Mouse (Mus musculus) stomach, embryonic 16.5 days (tissue): Measurements from ENCODE around the gene Edem2. TPM values are rescaled to one million over a fixed set of nuclear protein-coding genes. Genes with fewer than 3 reads are reported as not detected.
"Not testable (repeated sequence)": the region's sequence is repeated elsewhere in the genome, so short reads cannot be mapped to it uniquely, and the experiment has no call there.

ENCODE experiments used
- ATAC-seq: fragments of 200-750 bp; cut with Nextera tagmentation; 2 replicates; pipeline ENCODE4 v1.8.0; 2017; ENCODE audit warnings: moderate number of reproducible peaks, moderate TSS enrichment; ENCODE audit not compliant: insufficient read depth, low FRiP score
- H3K27ac ChIP-seq: fragments of 300-500 bp; sonication (generic); 2 replicates; pipeline ENCODE4 v1.5.1; 2014; ENCODE audit warnings: low read length
- H3K27me3 ChIP-seq: fragments of 300-500 bp; sonication (generic); 2 replicates; pipeline ENCODE4 v1.6.1; 2014; ENCODE audit warnings: low read length, control low read depth, mixed read lengths; ENCODE audit not compliant: control insufficient read depth, insufficient read depth
- H3K36me3 ChIP-seq: fragments of 300-500 bp; sonication (generic); 2 replicates; pipeline ENCODE4 v1.6.1; 2014; ENCODE audit warnings: low read length; ENCODE audit not compliant: control insufficient read depth, insufficient read depth
- H3K4me1 ChIP-seq: fragments of 300-500 bp; sonication (generic); 2 replicates; pipeline ENCODE4 v1.6.1; 2014; ENCODE audit warnings: low read length, control low read depth, mixed read lengths; ENCODE audit not compliant: control insufficient read depth, insufficient read depth
- H3K4me2 ChIP-seq: fragments of 300-500 bp; sonication (generic); 2 replicates; pipeline ENCODE4 v1.6.1; 2014; ENCODE audit warnings: low read depth, low read length, mixed read lengths
- H3K4me3 ChIP-seq: fragments of 300-500 bp; sonication (generic); replicated peaks from 2 replicates; pipeline ENCODE4 v1.5.1; 2014; ENCODE audit warnings: mild to moderate bottlenecking, low read length
- H3K9ac ChIP-seq: fragments of 300-500 bp; sonication (generic); 2 replicates; pipeline ENCODE4 v1.6.1; 2014; ENCODE audit warnings: low read length
- H3K9me3 ChIP-seq: fragments of 300-500 bp; sonication (generic); replicated peaks from 2 replicates; pipeline ENCODE4 v1.6.1; 2016; ENCODE audit warnings: low read length, control low read depth; ENCODE audit not compliant: control insufficient read depth
- WGBS: fragments of 180-500 bp; shearing (Covaris S2); extraction: QIAGEN DNeasy Blood & Tissue Kit; methylation state at CpG from one replicate; pipeline ENCODE4 v1.1.7; 2014; 5-methylcytosine and 5-hydroxymethylcytosine counted together
- polyA plus RNA-seq: library from polyadenylated mRNA; unstranded; fragments of >200 nt; fragmentation: Nextera tagmentation; extraction: Ambion mirVana; gene quantifications from 2 replicates; pipeline ENCODE4 v1.2.1, GENCODE M21; 2015

Edem2 gene
- polyA plus RNA-seq, 1 experiment from 2014 or later = 114 TPM

DNA sequence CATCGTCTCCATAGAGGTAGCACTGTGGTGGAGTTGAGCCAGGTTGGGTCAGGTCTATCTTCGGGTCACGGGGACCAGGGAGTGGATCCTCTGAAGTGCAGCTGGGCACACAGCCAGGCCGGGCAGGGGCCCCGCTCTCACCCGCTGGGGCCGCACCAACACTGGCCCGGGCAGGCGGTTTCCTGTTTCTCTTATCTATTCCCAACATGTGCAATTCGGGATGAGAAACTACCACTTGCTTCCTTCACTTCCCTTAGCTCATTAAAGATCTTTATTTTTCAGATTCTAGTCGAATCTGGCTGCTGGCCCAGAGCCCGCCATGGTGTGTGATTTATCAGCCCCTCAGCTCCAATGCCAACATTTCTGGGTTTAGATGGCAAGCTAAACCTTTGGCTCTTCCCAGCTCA lies 13.7 kb upstream of the Edem2 start:
- H3K27me3 ChIP-seq = no peaks in the 10 kb centered on the region
- H3K4me1 ChIP-seq = peaks cover 7% of the 10 kb centered on the region; the same call in 1 of the 2 replicates
- H3K36me3 ChIP-seq = no peaks in the 10 kb centered on the region
- no peak overlapping the region for H3K9ac ChIP-seq
- H3K4me2 ChIP-seq = no peak overlapping the region
- no peak overlapping the region for H3K4me3 ChIP-seq
- H3K9me3 ChIP-seq = no peaks in the 10 kb centered on the region
- H3K27ac ChIP-seq = peak overlapping the region; percentile 15; the same call in 1 of the 2 replicates
- ATAC-seq = peak; percentile 68; the same call in 1 of the 2 replicates
- 50% methylated on average over 12 of the region's 12 CpGs for WGBS

DNA sequence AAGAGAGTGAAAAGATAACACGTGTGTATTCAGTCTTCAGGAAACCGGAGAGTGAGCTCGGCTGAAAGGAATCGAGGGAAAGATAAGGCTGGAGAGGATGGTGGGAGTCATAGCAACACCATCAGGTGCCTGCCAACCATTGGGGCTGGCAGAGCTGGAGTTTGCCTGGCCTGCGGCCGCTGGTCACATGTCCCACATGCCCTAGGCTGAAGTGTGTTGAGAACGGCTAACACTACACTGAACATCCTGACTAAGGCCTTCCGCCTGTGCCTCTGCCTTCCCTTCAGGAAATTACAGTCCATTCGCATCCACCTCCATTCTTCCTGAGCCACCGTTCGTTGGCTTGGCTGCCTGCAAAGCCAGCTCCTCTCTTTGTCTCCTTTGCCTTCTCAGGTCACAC lies 12.9 kb upstream of the Edem2 start:
- no peaks in the 10 kb centered on the region for H3K36me3 ChIP-seq
- H3K27me3 ChIP-seq = no peaks in the 10 kb centered on the region
- H3K9ac ChIP-seq = no peak overlapping the region
- H3K4me1 ChIP-seq = peaks cover 7% of the 10 kb centered on the region; the same call in 1 of the 2 replicates
- no peak overlapping the region; the same call in 1 of the 2 replicates for H3K27ac ChIP-seq
- no peak overlapping the region for H3K4me3 ChIP-seq
- no peaks in the 10 kb centered on the region for H3K9me3 ChIP-seq
- no peak overlapping the region for H3K4me2 ChIP-seq
- ATAC-seq = 0 out of 2 replicates have a peak, but pooled peaks have one; percentile 24
- 63% methylated on average over 11 of the region's 11 CpGs for WGBS

DNA sequence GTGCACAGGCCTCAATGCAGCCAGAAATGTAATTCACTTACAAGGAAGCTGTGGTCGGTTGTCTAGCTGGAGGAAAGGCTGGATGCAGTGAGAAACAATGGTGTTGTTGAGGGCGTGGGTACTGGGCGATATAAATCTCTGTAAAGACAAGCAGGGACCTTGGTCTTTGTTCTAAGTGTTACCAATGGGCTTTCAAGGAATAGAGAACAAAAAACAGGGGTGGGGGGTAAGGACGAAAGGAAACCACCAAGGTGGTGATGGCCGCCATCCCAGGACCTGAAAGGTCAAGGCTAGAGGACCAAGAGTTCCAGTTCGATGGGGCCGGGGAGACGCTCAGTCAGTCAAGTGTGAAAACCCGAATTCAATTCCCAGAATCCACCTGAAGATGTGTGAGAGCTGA lies 8.5 kb upstream of the Edem2 start:
- Histone ChIP-seq H3K4me3 (no peak overlapping the region), H3K4me1 (peaks cover 1% of the 10 kb centered on the region; the same call in 1 of the 2 replicates), H3K36me3 (no peaks in the 10 kb centered on the region), H3K9me3 (no peaks in the 10 kb centered on the region), H3K9ac (no peak overlapping the region), H3K27me3 (no peaks in the 10 kb centered on the region), H3K4me2 (no peak overlapping the region), H3K27ac (no peak overlapping the region)
- ATAC-seq = no peak
- 66% methylated on average over 9 of the region's 9 CpGs for WGBS

DNA sequence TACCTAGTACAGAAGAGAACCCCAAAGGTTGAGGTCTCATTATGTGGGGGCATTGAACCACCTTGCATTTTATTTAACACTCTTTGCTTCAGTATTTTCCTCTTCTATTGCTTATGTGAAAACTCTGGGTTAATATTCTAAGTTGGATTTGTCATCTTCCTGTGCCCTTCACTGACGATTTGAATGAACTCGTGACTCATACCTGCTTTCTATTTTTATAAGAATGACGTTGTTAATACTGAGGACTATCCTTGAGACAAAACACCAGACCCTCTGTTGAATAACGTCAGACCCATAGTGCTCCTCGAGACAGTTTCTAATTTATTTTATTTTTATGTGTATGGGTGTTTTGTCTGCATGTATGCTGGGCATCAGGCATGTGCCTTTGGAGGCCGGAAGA lies 7.7 kb upstream of the Edem2 start:
- no peak overlapping the region for H3K9ac ChIP-seq
- WGBS = 65% methylated on average over 6 of the region's 6 CpGs

DNA sequence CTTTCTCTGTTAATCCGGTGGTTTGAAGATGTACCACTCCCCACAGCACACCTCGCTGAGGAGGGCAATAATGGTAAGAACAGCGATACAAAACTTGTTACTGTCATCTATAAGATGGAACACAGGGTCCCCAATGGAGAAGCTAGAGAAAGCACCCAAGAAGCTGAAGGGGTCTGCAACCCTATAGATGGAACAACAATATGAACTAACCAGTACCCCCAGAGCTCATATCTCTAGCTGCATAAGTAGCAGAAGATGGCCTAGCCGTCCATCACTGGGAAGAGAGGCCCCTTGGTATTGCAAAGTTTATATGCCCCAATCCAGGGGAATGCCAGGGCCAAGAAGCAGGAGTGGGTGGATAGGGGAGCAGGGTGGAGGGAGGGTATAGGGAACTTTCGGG lies 6.5 kb upstream of the Edem2 start, which contains the start of gene Gm17581:
Gene Gm17581, minus strand, starts transcription at position 101 of the 400 bp plus-strand sequence.
- H3K36me3 ChIP-seq, H3K4me2 ChIP-seq, ATAC-seq, H3K27me3 ChIP-seq, H3K9ac ChIP-seq, H3K4me1 ChIP-seq, H3K9me3 ChIP-seq, H3K4me3 ChIP-seq: not testable (repeated sequence)
- H3K27ac ChIP-seq = 0 out of 2 replicates have a peak within 1 kb of the TSS, but pooled peaks have one; percentile 24
- WGBS = 87% methylated on average over 5 of the region's 5 CpGs

More for the DNA sequence above, 7.7 kb upstream of the Edem2 start:
- H3K27me3 ChIP-seq = no peaks in the 10 kb centered on the region
- no peaks in the 10 kb centered on the region for H3K9me3 ChIP-seq
- no peak overlapping the region for H3K4me3 ChIP-seq
- H3K36me3 ChIP-seq = no peaks in the 10 kb centered on the region
- no peak overlapping the region for H3K27ac ChIP-seq
- H3K4me2 ChIP-seq = no peak overlapping the region
- ATAC-seq = no peak
- no peaks in the 10 kb centered on the region for H3K4me1 ChIP-seq

- WGBS = 52% methylated on average over 5 of the region's 5 CpGs
Measured at GRCm38 (mm10) chr2:155735080-155735479, 5.8 kb upstream of the Edem2 start.

DNA sequence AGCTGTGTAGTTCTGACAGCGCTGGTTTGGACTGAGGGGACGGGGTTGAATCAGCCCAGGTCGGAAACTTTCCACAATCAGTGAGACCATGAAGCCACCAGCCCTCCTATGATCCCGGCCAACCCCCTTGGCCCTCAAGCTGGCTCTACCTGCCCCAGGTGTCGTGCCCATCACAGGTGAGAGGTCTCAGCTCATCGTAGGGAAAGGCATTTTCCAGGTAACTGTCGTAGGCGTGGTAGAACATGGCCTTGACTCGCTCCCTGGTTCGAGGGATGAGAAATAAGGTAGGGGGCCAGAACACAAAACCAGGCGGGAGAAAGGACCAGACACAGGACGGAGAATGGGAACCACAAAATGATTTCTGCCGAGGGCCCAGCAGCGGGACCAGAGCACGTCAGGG lies 533 bp downstream of the Edem2 start:
- H3K36me3 ChIP-seq = peaks cover 4% of the 10 kb centered on the region; the same call in 1 of the 2 replicates
- peaks cover 5% of the 10 kb centered on the region; the same call in 1 of the 2 replicates for H3K4me1 ChIP-seq
- H3K9me3 ChIP-seq = no peaks in the 10 kb centered on the region
- peak; percentile 8; the same call in 1 of the 2 replicates for ATAC-seq
- H3K27me3 ChIP-seq = no peaks in the 10 kb centered on the region
- H3K27ac ChIP-seq = peak overlapping the region; percentile 62
- H3K9ac ChIP-seq = peak overlapping the region; percentile 84
- peak overlapping the region; percentile 92 for H3K4me3 ChIP-seq
- 4% methylated on average over 15 of the region's 15 CpGs for WGBS
- peak overlapping the region; percentile 75 for H3K4me2 ChIP-seq

More at GRCm38 (mm10) chr2:155735080-155735479, 5.8 kb upstream of the Edem2 start:
- Histone ChIP-seq H3K4me3 (no peak overlapping the region), H3K9ac (no peak overlapping the region), H3K9me3 (no peaks in the 10 kb centered on the region), H3K27me3 (no peaks in the 10 kb centered on the region), H3K27ac (0 out of 2 replicates have a peak overlapping the region, but pooled peaks have one; percentile 24), H3K36me3 (no peaks in the 10 kb centered on the region), H3K4me1 (no peaks in the 10 kb centered on the region), H3K4me2 (no peak overlapping the region)
- no peak for ATAC-seq

DNA sequence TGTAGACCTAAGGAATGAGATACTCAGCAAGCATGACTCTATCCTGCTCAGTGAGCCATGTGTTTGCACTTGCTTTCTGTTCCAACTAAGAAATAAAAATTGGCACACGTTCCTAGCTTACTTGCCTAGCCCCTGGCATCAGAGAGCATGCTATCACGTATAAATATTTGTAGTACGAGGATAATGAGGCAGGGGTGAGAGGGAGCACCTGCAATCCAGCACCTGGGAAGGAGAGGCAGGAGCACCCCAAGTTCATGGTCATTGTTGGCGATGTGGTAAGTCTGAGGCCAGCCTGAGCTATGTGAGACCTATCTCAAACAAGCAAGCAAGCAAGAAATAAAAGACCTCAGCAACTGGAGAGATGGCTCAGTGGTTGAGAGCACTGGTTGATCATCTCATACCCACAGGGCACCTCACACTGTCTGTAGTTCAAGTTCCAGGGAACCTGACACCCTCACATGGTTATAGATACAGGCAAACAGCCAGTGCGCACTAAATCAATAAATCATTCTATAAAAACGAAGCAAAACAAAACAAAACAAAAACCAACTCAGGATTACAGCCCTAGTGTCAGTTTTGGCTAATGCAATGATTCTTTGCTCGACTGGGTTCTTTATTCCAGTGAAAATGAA lies 1.4 kb downstream of the Edem2 start:
- Histone ChIP-seq H3K9me3 (no peaks in the 10 kb centered on the region), H3K4me1 (peaks cover 5% of the 10 kb centered on the region; the same call in 1 of the 2 replicates), H3K27ac (peak overlapping the region; percentile 5; the same call in 1 of the 2 replicates), H3K36me3 (peaks cover 4% of the 10 kb centered on the region; the same call in 1 of the 2 replicates), H3K27me3 (no peaks in the 10 kb centered on the region), H3K9ac (no peak overlapping the region), H3K4me2 (peak overlapping the region; percentile 75), H3K4me3 (peak overlapping the region; percentile 92; the same call in 1 of the 2 replicates)
- peak; percentile 74 for ATAC-seq
- WGBS = 52% methylated on average over 7 of the region's 7 CpGs

- Histone ChIP-seq H3K4me1 (peaks cover 6% of the 10 kb centered on the region; the same call in 1 of the 2 replicates), H3K4me3 (no peak overlapping the region), H3K9me3 (no peaks in the 10 kb centered on the region), H3K27ac (no peak overlapping the region), H3K4me2 (no peak overlapping the region), H3K9ac (no peak overlapping the region), H3K27me3 (no peaks in the 10 kb centered on the region), H3K36me3 (peaks cover 4% of the 10 kb centered on the region; the same call in 1 of the 2 replicates)
- no peak for ATAC-seq
- WGBS = 71% methylated on average over 7 of the region's 7 CpGs
Measured at GRCm38 (mm10) chr2:155726302-155726701, 3.0 kb downstream of the Edem2 start.
